Mouse (Mus musculus) limb, embryonic 11.5 days (tissue): ENCODE data around the gene Hipk2. TPM values are rescaled to one million over a fixed set of nuclear protein-coding genes. Genes with fewer than 3 reads are reported as not detected.

Source experiments
- ATAC-seq: fragments of 200-750 bp; cut with Nextera tagmentation; 2 replicates; pipeline ENCODE4 v1.8.0; 2017; ENCODE audit warnings: low read depth; ENCODE audit not compliant: insufficient number of reproducible peaks, low FRiP score, low TSS enrichment
- DNase-seq: peaks from one replicate; pipeline ENCODE4 v3.0.0-alpha.2; 2015; ENCODE audit warnings: low spot score
- H3K27ac ChIP-seq: fragments of 300-500 bp; sonication (generic); replicated peaks from 2 replicates; pipeline ENCODE4 v1.5.1; 2014; ENCODE audit warnings: low read depth, mild to moderate bottlenecking, low read length
- H3K27me3 ChIP-seq: fragments of 300-500 bp; sonication (generic); 2 replicates; pipeline ENCODE4 v1.6.1; 2014; ENCODE audit warnings: mild to moderate bottlenecking, low read length, mixed read lengths; ENCODE audit not compliant: control insufficient read depth, insufficient read depth
- H3K36me3 ChIP-seq: fragments of 300-500 bp; sonication (generic); 2 replicates; pipeline ENCODE4 v1.6.1; 2014; ENCODE audit warnings: mild to moderate bottlenecking, low read length, moderate library complexity, mixed read lengths; ENCODE audit not compliant: control insufficient read depth, insufficient read depth
- H3K4me1 ChIP-seq: fragments of 300-500 bp; sonication (generic); 2 replicates; pipeline ENCODE4 v1.6.1; 2014; ENCODE audit warnings: low read length, mixed read lengths; ENCODE audit not compliant: control insufficient read depth, insufficient read depth
- H3K4me2 ChIP-seq: fragments of 300-500 bp; sonication (generic); 2 replicates; pipeline ENCODE4 v1.6.1; 2014; ENCODE audit warnings: low read depth, mild to moderate bottlenecking, moderate library complexity; ENCODE audit not compliant: severe bottlenecking
- H3K4me3 ChIP-seq: fragments of 300-500 bp; sonication (generic); 2 replicates; pipeline ENCODE4 v1.5.1; 2014; ENCODE audit warnings: low read depth, low read length
- H3K9ac ChIP-seq: fragments of 300-500 bp; sonication (generic); 2 replicates; pipeline ENCODE4 v1.6.1; 2014; ENCODE audit warnings: mild to moderate bottlenecking, low read length
- H3K9me3 ChIP-seq: fragments of 300-500 bp; sonication (generic); 2 replicates; pipeline ENCODE4 v1.6.1; 2016; ENCODE audit warnings: low read length; ENCODE audit not compliant: control insufficient read depth
- WGBS: fragments of 180-500 bp; shearing (Covaris S2); extraction: QIAGEN DNeasy Blood & Tissue Kit; methylation state at CpG from one replicate; pipeline ENCODE4 v1.1.7; 2014; 5-methylcytosine and 5-hydroxymethylcytosine counted together
- polyA plus RNA-seq: library from polyadenylated mRNA; unstranded; fragments of >200 nt; fragmentation: Nextera tagmentation; extraction: Ambion mirVana; gene quantifications from 2 replicates; pipeline ENCODE4 v1.2.1, GENCODE M21; 2014

The Hipk2 gene
- polyA plus RNA-seq, 1 experiment from 2014 or later = 20.5 TPM

DNA sequence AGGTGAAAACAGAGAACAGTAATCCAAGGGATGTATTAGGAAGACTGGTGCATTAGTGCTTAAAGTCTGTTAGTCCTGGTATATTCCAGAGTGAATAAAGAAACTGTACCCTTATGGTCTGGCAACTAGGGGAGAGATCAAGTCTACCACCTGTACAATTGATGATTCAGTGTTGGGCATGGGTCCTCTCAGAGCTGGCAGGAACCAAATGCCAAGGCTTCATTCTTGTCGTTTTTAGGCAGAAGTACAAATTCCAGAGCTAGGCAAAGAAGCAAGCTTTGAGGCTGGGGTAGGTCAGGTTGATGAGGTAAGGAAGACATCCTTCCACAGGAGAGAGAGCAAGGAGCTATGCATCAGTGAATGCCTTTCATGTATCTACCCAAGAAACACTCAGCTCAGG lies 35.2 kb downstream of the Hipk2 start:
- H3K9me3 ChIP-seq = no peaks in the 10 kb centered on the region
- WGBS = 82% methylated on average over 1 of the region's 1 CpGs
- no peak overlapping the region for H3K27ac ChIP-seq
- no peaks in the 10 kb centered on the region for H3K27me3 ChIP-seq
- no peak overlapping the region for H3K4me3 ChIP-seq
- ATAC-seq (no peak), DNase-seq (no peak)
- peaks cover 2% of the 10 kb centered on the region for H3K36me3 ChIP-seq
- 0 out of 2 replicates have a peak, but pooled peaks cover 2% of the 10 kb centered on the region for H3K4me1 ChIP-seq
- H3K4me2 ChIP-seq = no peak overlapping the region
- no peak overlapping the region for H3K9ac ChIP-seq

DNA sequence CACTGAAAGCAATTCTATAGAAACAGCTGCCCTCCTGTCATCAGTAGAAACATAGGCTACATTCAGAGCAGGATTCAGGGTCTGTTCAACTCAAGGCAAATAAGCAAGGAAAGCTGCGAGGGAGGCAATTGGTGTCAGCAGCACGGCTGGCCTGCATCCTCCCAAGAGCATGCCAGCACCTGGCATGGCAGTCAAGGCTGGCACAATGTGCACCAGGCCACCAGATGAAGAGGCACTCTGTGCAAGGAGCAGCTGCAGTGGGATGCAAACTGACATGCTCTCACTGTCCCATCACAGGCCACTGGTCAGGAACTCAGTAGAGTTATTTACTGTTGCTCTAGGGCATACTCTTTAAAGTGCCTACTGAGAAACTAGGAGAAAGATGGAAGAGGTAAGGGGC lies 35.6 kb downstream of the Hipk2 start:
- H3K9me3 ChIP-seq = no peaks in the 10 kb centered on the region
- ATAC-seq (no peak), DNase-seq (no peak)
- H3K36me3 ChIP-seq = peaks cover 2% of the 10 kb centered on the region
- no peak overlapping the region for H3K4me3 ChIP-seq
- H3K27me3 ChIP-seq = no peaks in the 10 kb centered on the region
- no peak overlapping the region for H3K27ac ChIP-seq
- WGBS = 92% methylated on average over 2 of the region's 2 CpGs
- H3K4me1 ChIP-seq = 0 out of 2 replicates have a peak, but pooled peaks cover 2% of the 10 kb centered on the region
- H3K9ac ChIP-seq = no peak overlapping the region
- H3K4me2 ChIP-seq = no peak overlapping the region

DNA sequence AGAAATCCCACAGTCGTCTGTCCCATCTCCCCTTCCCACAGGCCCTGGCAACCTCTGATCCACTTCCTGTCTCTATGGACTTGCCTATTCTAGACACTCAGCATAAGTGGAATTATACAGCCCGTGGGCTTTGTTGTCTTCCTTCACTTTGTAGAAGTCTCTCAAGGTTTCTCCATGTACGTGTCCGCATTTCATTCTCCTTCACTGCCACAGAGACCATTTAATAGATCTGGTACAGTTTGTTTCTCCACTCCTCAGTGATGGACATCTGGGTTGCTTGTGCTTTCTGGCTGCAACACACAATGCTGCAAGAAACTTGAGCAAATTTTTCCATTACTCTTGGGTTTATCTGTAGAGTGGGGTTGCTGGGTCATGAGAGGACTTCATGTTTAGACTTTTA lies 36.1 kb downstream of the Hipk2 start:
- no peak for ATAC-seq
- no peak overlapping the region for H3K9ac ChIP-seq
- no peaks in the 10 kb centered on the region for H3K4me1 ChIP-seq
- 79% methylated on average over 4 of the region's 4 CpGs for WGBS
- H3K9me3 ChIP-seq = no peaks in the 10 kb centered on the region
- no peak overlapping the region for H3K27ac ChIP-seq
- H3K4me3 ChIP-seq = no peak overlapping the region
- H3K27me3 ChIP-seq = no peaks in the 10 kb centered on the region
- H3K4me2 ChIP-seq = no peak overlapping the region
- no peak for DNase-seq
- H3K36me3 ChIP-seq = peaks cover 2% of the 10 kb centered on the region

DNA sequence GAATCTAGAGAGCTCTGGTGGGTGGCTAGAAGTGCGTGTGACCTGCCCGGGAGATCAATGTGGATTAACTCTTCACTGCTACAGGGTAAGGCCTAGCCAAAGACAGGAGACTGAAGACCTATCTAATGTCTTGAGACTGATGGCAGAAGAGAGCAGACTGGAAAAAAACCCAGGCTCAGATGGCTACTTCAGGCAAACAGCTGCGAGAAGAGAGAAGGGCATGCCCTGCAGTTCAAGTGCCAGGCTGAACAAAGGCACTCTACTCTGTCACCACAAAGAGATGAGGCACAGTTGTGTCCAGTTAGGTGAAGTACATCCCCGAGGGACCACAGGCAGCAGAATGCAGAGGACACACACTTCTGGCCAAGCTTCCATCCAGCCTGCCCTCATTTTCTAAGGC lies 37.9 kb downstream of the Hipk2 start:
- WGBS = 91% methylated on average over 4 of the region's 4 CpGs
- Histone ChIP-seq H3K9me3 (no peaks in the 10 kb centered on the region), H3K4me3 (no peak overlapping the region), H3K27me3 (no peaks in the 10 kb centered on the region), H3K9ac (no peak overlapping the region), H3K4me1 (peaks cover 6% of the 10 kb centered on the region; the same call in 1 of the 2 replicates), H3K36me3 (peaks cover 2% of the 10 kb centered on the region), H3K27ac (no peak overlapping the region), H3K4me2 (no peak overlapping the region)
- ATAC-seq (no peak), DNase-seq (no peak)

DNA sequence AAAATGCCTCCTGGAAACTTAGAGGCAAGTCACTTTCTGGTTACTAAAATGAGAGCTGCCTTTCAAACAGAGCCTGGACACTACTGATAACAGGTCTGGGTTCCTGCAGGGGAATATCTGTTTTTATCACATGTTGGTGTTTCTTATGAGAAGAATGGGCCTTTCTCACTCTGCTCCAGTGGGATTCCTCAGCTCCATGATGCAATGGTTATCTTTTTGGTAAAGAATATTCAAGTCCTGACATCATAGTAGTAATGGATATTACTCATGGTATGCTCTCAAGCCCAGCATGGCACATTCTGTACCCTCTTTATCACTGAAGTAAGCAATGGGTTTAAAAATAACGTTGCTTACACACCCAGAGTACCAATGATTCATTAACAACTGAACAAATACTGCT lies 40.7 kb downstream of the Hipk2 start:
- H3K27ac ChIP-seq = no peak overlapping the region
- peaks cover 2% of the 10 kb centered on the region for H3K36me3 ChIP-seq
- DNase-seq (no peak), ATAC-seq (no peak)
- H3K4me2 ChIP-seq = no peak overlapping the region
- no peaks in the 10 kb centered on the region for H3K27me3 ChIP-seq
- H3K9me3 ChIP-seq = no peaks in the 10 kb centered on the region
- WGBS = 86% methylated on average over 1 of the region's 1 CpGs
- H3K4me3 ChIP-seq = no peak overlapping the region
- H3K9ac ChIP-seq = no peak overlapping the region
- peaks cover 8% of the 10 kb centered on the region; the same call in 1 of the 2 replicates for H3K4me1 ChIP-seq

DNA sequence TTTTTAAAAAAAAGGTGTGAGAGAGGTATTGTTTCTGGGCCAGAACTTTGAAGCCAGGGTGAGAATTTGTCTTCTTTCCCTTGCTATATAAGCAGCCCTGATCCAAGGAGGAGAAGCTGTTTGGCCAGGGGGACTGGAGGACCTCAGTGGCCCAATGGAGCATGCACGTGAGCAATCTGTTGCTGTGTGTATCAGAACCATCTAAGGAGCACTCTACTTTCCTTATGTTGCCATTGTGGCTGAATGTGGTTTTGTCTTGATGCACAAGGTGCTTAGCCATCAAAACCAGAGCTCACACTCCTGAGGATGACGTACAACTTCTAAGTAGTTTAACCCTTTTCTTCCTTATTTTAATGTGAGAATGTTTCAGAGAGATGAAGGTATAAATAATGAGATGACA lies 41.2 kb downstream of the Hipk2 start:
- ATAC-seq (no peak), DNase-seq (no peak)
- no peak overlapping the region for H3K27ac ChIP-seq
- WGBS = 72% methylated on average over 2 of the region's 2 CpGs
- peaks cover 2% of the 10 kb centered on the region for H3K36me3 ChIP-seq
- peaks cover 8% of the 10 kb centered on the region; the same call in 1 of the 2 replicates for H3K4me1 ChIP-seq
- H3K9me3 ChIP-seq = no peaks in the 10 kb centered on the region
- H3K4me3 ChIP-seq = no peak overlapping the region
- no peak overlapping the region for H3K4me2 ChIP-seq
- no peaks in the 10 kb centered on the region for H3K27me3 ChIP-seq
- no peak overlapping the region for H3K9ac ChIP-seq

DNA sequence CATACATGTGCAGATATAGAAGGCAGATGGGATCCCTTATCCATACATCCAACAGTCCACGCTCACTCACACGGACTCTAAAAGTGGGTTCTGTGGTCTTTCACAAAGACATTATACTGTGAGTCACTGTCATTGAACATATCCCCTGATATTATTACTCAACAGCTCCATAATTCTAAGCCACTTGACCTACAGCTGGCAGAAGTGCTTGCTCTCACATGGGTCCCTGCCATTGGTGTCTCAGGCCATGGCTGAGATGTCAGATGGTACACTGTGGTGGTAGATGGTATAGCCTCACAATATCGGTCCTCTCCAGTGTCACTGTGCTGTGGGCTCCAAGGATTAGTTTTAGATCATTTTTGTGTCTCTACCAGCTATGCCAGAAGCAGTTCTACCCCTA lies 42.2 kb downstream of the Hipk2 start:
- Histone ChIP-seq H3K4me3 (no peak overlapping the region), H3K9me3 (no peaks in the 10 kb centered on the region), H3K27ac (no peak overlapping the region), H3K4me2 (no peak overlapping the region), H3K36me3 (peaks cover 2% of the 10 kb centered on the region), H3K4me1 (peaks cover 8% of the 10 kb centered on the region; the same call in 1 of the 2 replicates), H3K27me3 (no peaks in the 10 kb centered on the region), H3K9ac (no peak overlapping the region)
- ATAC-seq (no peak), DNase-seq (no peak)
- WGBS = 90% methylated on average over 3 of the region's 3 CpGs

DNA sequence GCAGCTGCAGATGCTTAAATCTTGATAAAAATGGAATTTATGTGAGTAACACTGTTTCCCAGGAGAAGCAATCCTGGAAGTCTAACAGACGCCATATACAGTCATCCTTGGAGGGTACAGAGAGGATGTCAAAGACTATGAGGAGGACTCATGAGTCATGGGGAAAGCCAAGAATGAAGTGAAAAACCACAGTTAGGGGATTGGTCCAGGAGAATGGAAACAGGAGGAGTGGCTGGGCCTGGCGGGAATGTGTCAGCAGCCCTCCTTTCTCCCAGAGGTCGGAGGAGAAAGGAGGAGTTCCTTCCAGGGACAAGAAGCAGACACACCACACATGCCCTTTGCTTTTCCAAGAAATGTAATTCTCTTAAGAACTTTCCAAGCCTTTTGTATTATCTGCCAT lies 46.5 kb downstream of the Hipk2 start:
- DNase-seq = no peak
- Histone ChIP-seq H3K27ac (no peak overlapping the region), H3K36me3 (no peaks in the 10 kb centered on the region), H3K4me2 (no peak overlapping the region), H3K4me3 (no peak overlapping the region), H3K9me3 (no peaks in the 10 kb centered on the region), H3K4me1 (peaks cover 8% of the 10 kb centered on the region; the same call in 1 of the 2 replicates), H3K9ac (no peak overlapping the region), H3K27me3 (no peaks in the 10 kb centered on the region)
- 69% methylated on average over 3 of the region's 3 CpGs for WGBS
- ATAC-seq = no peak

GRCm38 (mm10) chr6:38828211-38828610 lies 47.8 kb downstream of the Hipk2 start:
- DNase-seq (no peak), ATAC-seq (no peak)
- no peak overlapping the region for H3K4me2 ChIP-seq
- H3K9me3 ChIP-seq = no peaks in the 10 kb centered on the region
- 87% methylated on average over 2 of the region's 2 CpGs for WGBS
- peaks cover 4% of the 10 kb centered on the region; the same call in 1 of the 2 replicates for H3K4me1 ChIP-seq
- H3K27ac ChIP-seq = no peak overlapping the region
- no peaks in the 10 kb centered on the region for H3K27me3 ChIP-seq
- no peak overlapping the region for H3K4me3 ChIP-seq
- H3K9ac ChIP-seq = no peak overlapping the region
- no peaks in the 10 kb centered on the region for H3K36me3 ChIP-seq
